Mouse (Mus musculus) thymus, postnatal 25 days (tissue): Measurements from ENCODE around the gene Ercc6.

Experiments used
- DNase-seq: peaks from one replicate; pipeline ENCODE4 v3.0.0; 2022

Ercc6 gene

GRCm38 (mm10) chr14:32520400-32520926, 7.1 kb downstream of the Ercc6 start:
- no peak for DNase-seq

- DNase-seq, result no peak
Observed at GRCm38 (mm10) chr14:32522336-32522735, 9.0 kb downstream of the Ercc6 start.

GRCm38 (mm10) chr14:32524071-32524470, 10.8 kb downstream of the Ercc6 start:
- no peak for DNase-seq

GRCm38 (mm10) chr14:32525996-32526705, 12.8 kb downstream of the Ercc6 start:
- DNase-seq, result no peak

- DNase-seq, result no peak
Observed at GRCm38 (mm10) chr14:32527211-32527610, 13.9 kb downstream of the Ercc6 start.

GRCm38 (mm10) chr14:32529036-32529435, 15.7 kb downstream of the Ercc6 start:
- no peak for DNase-seq

GRCm38 (mm10) chr14:32530896-32531295, 17.6 kb downstream of the Ercc6 start:
- DNase-seq, result no peak

- no peak for DNase-seq
Observed at GRCm38 (mm10) chr14:32531371-32531770, 18.1 kb downstream of the Ercc6 start.

GRCm38 (mm10) chr14:32532381-32533147, 19.2 kb downstream of the Ercc6 start:
- DNase-seq, result no peak

- DNase-seq, result no peak
Observed at GRCm38 (mm10) chr14:32533148-32533520, 19.8 kb downstream of the Ercc6 start.

GRCm38 (mm10) chr14:32533656-32534055, 20.3 kb downstream of the Ercc6 start:
- no peak for DNase-seq

GRCm38 (mm10) chr14:32534137-32534536, 20.8 kb downstream of the Ercc6 start:
- DNase-seq, result no peak

GRCm38 (mm10) chr14:32536763-32537162, 23.4 kb downstream of the Ercc6 start:
- DNase-seq, result no peak

GRCm38 (mm10) chr14:32538115-32538514, 24.8 kb downstream of the Ercc6 start:
- DNase-seq, result no peak

- DNase-seq, result no peak
Observed at GRCm38 (mm10) chr14:32543075-32543474, 29.8 kb downstream of the Ercc6 start.

GRCm38 (mm10) chr14:32546676-32547075, 33.4 kb downstream of the Ercc6 start:
- no peak for DNase-seq

GRCm38 (mm10) chr14:32551854-32552253, 38.5 kb downstream of the Ercc6 start:
- DNase-seq, result no peak

- DNase-seq, result no peak
Observed at GRCm38 (mm10) chr14:32553198-32553903, 40.0 kb downstream of the Ercc6 start.

- no peak for DNase-seq
Observed at GRCm38 (mm10) chr14:32554860-32555526, 41.7 kb downstream of the Ercc6 start.

GRCm38 (mm10) chr14:32561428-32561827, 48.1 kb downstream of the Ercc6 start:
- no peak for DNase-seq

- DNase-seq, result no peak
Observed at GRCm38 (mm10) chr14:32563661-32564060, 50.3 kb downstream of the Ercc6 start.

GRCm38 (mm10) chr14:32572519-32572918, 59.2 kb downstream of the Ercc6 start:
- DNase-seq, result no peak

- DNase-seq, result no peak
Observed at GRCm38 (mm10) chr14:32578420-32578819, 65.1 kb downstream of the Ercc6 start.
